ENCODE assay signal across 28 mouse cellular contexts in the genomic region with DNA sequence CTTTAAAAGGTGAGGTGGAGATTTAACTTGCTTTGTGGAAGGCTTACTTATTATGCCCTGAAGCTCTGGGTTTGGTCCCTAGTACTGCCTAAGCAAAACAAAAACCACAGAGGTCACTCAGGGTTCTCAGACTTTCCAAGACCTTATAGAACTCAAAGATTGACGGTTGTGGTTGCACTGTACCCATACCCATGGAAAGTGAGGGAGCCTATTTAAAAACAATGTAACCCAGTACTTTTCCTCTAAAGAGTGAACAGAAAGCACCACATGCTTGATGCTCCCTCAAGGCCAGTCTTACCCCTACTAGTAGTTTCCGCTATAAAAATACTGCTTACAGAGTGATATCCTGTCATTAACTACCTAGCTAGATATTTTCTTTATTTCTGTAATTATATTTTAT. TPM values are rescaled to one million over a fixed set of nuclear protein-coding genes. Genes with fewer than 3 reads are reported as not detected.
A peak's percentile ranks its signal among the peaks of the same experiment; 100 is the strongest.
DNase-seq lines count a peak whose midpoint lies in the region; ATAC-seq and TF ChIP-seq lines count a peak whose summit lies in the region.
"Had no signal": no experiment of that assay in that cellular context is flagged by ENCODE, and none has a peak within 500 bp of the region (broad histone marks: within the 10 kb centered on the region; RNA-seq: fewer than 3 reads in every experiment).

No protein-coding gene starts in this region.

- TF ChIP-seq CTCF in kidney, adult 2 months (conservative IDR thresholded peaks at IDR 0.05; ENCODE audit: insufficient read depth, insufficient read length, low read depth, low read length), result no peak
- no peak for TF ChIP-seq CTCF in Patski (IDR thresholded peaks at IDR 0.05)

- H3K4me1 ChIP-seq in kidney, adult 2 months (ENCODE audit: control insufficient read depth, insufficient read depth, low read length), result peaks cover 16% of the 10 kb centered on the region
- H3K4me1 ChIP-seq in hindbrain, embryonic 16.5 days (ENCODE audit: control insufficient read depth, insufficient read depth, low read depth, low read length), result no peaks in the 10 kb centered on the region
- no peaks in the 10 kb centered on the region for H3K4me1 ChIP-seq in heart, embryonic 12.5 days (replicated peaks)
- H3K4me1 ChIP-seq: forebrain, embryonic 10.5 days; forebrain, embryonic 15.5 days; heart, embryonic 15.5 days; hindbrain, embryonic 13.5 days; midbrain, embryonic 13.5 days had no signal

- no peaks in the 10 kb centered on the region for H3K9me3 ChIP-seq in hindbrain, embryonic 16.5 days (ENCODE audit: control insufficient read depth, low read length)
- no peaks in the 10 kb centered on the region for H3K9me3 ChIP-seq in heart, embryonic 12.5 days (replicated peaks)
- H3K9me3 ChIP-seq: forebrain, embryonic 10.5 days; forebrain, embryonic 15.5 days; heart, embryonic 15.5 days; hindbrain, embryonic 13.5 days; liver, embryonic 12.5 days; midbrain, embryonic 13.5 days had no signal

- H3K4me2 ChIP-seq in hindbrain, embryonic 16.5 days (ENCODE audit: low read length), result no peak overlapping the region
- H3K4me2 ChIP-seq in heart, embryonic 12.5 days, result no peak overlapping the region
- H3K4me2 ChIP-seq: forebrain, embryonic 15.5 days; heart, embryonic 15.5 days; hindbrain, embryonic 13.5 days; liver, embryonic 12.5 days; midbrain, embryonic 13.5 days had no signal

- peak; percentile 44 for DNase-seq in kidney, adult 2 months
- DNase-seq in kidney, postnatal 4 days, result no peak
- DNase-seq in CD4-positive helper T cell, adult 2 months (ENCODE audit: low read depth, low spot score), result peak; percentile 29
- no peak for DNase-seq in Patski (ENCODE audit: low read depth, low spot score)
- DNase-seq in left cerebral cortex, postnatal 36 days (ENCODE audit: low spot score in 2 of 2), result no peak
- DNase-seq: adrenal gland, postnatal 10 days; cerebellum, adult 11 months; cerebellum, adult 9-11 months; gastrocnemius, postnatal 36 days; heart, postnatal 36 days; kidney, adult 18-20 months; kidney, postnatal 14 days; left cerebral cortex, postnatal 4 days; liver, postnatal 0 days; retina, postnatal 1 day; right cerebral cortex, postnatal 14 days had no signal

- intact Hi-C loops in left cerebral cortex, postnatal 36 days (cut with DNase I), result no loop called here

- CTCF ChIA-PET in Patski (lab: Charles Lee), result no interaction called here

- POLR2A ChIA-PET in Patski (lab: Charles Lee), result no interaction called here

- no peak overlapping the region for H3K9ac ChIP-seq in hindbrain, embryonic 16.5 days (ENCODE audit: low read depth, low read length)
- H3K9ac ChIP-seq in heart, embryonic 12.5 days, result no peak overlapping the region
- H3K9ac ChIP-seq: forebrain, embryonic 15.5 days; heart, embryonic 15.5 days; hindbrain, embryonic 13.5 days; liver, embryonic 12.5 days; liver, postnatal 0 days; midbrain, embryonic 13.5 days had no signal

- WGBS in kidney, adult 2 months, result 40% methylated on average over 2 of the region's 2 CpGs
- 93% methylated on average over 2 of the region's 2 CpGs for WGBS in hindbrain, embryonic 16.5 days
- 84% methylated on average over 2 of the region's 2 CpGs for WGBS in heart, embryonic 12.5 days

- ATAC-seq in Patski, result peak; percentile 31
- peak; percentile 27 to 48; a peak in 1 of 4 replicates for ATAC-seq in hematopoietic stem cell, adult 5-6 weeks (replicated peaks in 1 of 2; ENCODE audit: insufficient read depth in 1 of 2, low FRiP score in 2 of 2, low TSS enrichment in 1 of 2, low read depth in 1 of 2, poor library complexity in 2 of 2, severe bottlenecking in 2 of 2)
- no peak for ATAC-seq in hindbrain, embryonic 16.5 days
- no peak for ATAC-seq in heart, embryonic 12.5 days (ENCODE audit: insufficient number of reproducible peaks, low FRiP score)
- ATAC-seq: forebrain, embryonic 15.5 days; liver, embryonic 12.5 days; liver, postnatal 0 days; midbrain, embryonic 13.5 days had no signal

- TF ChIP-seq POLR2A in kidney, adult 2 months (IDR thresholded peaks at IDR 0.05; ENCODE audit: low read depth, low read length), result no peak

- in situ Hi-C loops in Patski (cut with MboI; ENCODE audit: low pct_unique_long_range_greater_than_20kb), result no loop called here

- no peaks in the 10 kb centered on the region for H3K27me3 ChIP-seq in kidney, adult 2 months (replicated peaks; ENCODE audit: control insufficient read depth, insufficient read depth, low read length)
- H3K27me3 ChIP-seq in Patski, result no peaks in the 10 kb centered on the region
- H3K27me3 ChIP-seq in hindbrain, embryonic 16.5 days (replicated peaks; ENCODE audit: control insufficient read depth, insufficient read depth, low read length), result no peaks in the 10 kb centered on the region
- H3K27me3 ChIP-seq in heart, embryonic 12.5 days (replicated peaks), result no peaks in the 10 kb centered on the region
- H3K27me3 ChIP-seq: forebrain, embryonic 15.5 days; heart, embryonic 15.5 days; hindbrain, embryonic 13.5 days; liver, embryonic 12.5 days; midbrain, embryonic 13.5 days had no signal

- peak overlapping the region; percentile 71 for H3K27ac ChIP-seq in kidney, adult 2 months (ENCODE audit: insufficient read depth, low read depth, low read length)
- no peak overlapping the region for H3K27ac ChIP-seq in hindbrain, embryonic 16.5 days (ENCODE audit: low read depth, low read length)
- no peak overlapping the region for H3K27ac ChIP-seq in heart, embryonic 12.5 days (ENCODE audit: poor library complexity, severe bottlenecking)
- H3K27ac ChIP-seq: forebrain, embryonic 10.5 days; forebrain, embryonic 15.5 days; heart, embryonic 15.5 days; hindbrain, embryonic 13.5 days; layer of hippocampus, adult 2 months; left cerebral cortex, adult 2 months; liver, embryonic 12.5 days; macrophage; midbrain, embryonic 13.5 days had no signal

- no peaks in the 10 kb centered on the region for H3K36me3 ChIP-seq in kidney, adult 2 months (ENCODE audit: control insufficient read depth, insufficient read depth, low read length)
- no peaks in the 10 kb centered on the region for H3K36me3 ChIP-seq in hindbrain, embryonic 16.5 days (ENCODE audit: control insufficient read depth, insufficient read depth, low read length)
- 0 out of 2 replicates have a peak, but pooled peaks cover under 1% of the 10 kb centered on the region for H3K36me3 ChIP-seq in heart, embryonic 12.5 days
- H3K36me3 ChIP-seq: forebrain, embryonic 15.5 days; heart, embryonic 15.5 days; hindbrain, embryonic 13.5 days; midbrain, embryonic 13.5 days had no signal

- H3K4me3 ChIP-seq in kidney, adult 2 months (ENCODE audit: insufficient read depth, low read depth, low read length), result no peak overlapping the region
- no peak overlapping the region for H3K4me3 ChIP-seq in hindbrain, embryonic 16.5 days (ENCODE audit: low read length)
- H3K4me3 ChIP-seq in heart, embryonic 12.5 days, result no peak overlapping the region
- H3K4me3 ChIP-seq: forebrain, embryonic 10.5 days; forebrain, embryonic 15.5 days; heart, embryonic 15.5 days; hindbrain, embryonic 13.5 days; layer of hippocampus, adult 2 months; left cerebral cortex, adult 2 months; liver, embryonic 12.5 days; midbrain, embryonic 13.5 days had no signal

RNA-seq across cellular contexts. Expression of a gene that starts 10.1 kb away (rescaled TPM):
- polyA plus RNA-seq in kidney, adult 2 months (2012; rRNA removed), result 57.2 and 70.7 TPM in 2 replicates
- polyA plus RNA-seq in Patski (2021), result 104 TPM
- 104 and 109 TPM in 2 replicates for total RNA-seq in hematopoietic stem cell, adult 5-6 weeks (2017)
- 107 and 121 TPM in 2 replicates for polyA plus RNA-seq in hindbrain, embryonic 16.5 days (2015; fragmentation: Nextera tagmentation; extraction: Ambion mirVana)
- polyA plus RNA-seq in heart, embryonic 12.5 days (2016; fragmentation: Nextera tagmentation; extraction: Ambion mirVana), result 84.5 and 90.1 TPM in 2 replicates
- total RNA-seq in left cerebral cortex, postnatal 36 days (2021), result 10 to 100 TPM; 77.2 to 88.6 TPM

RNA-seq across cellular contexts. Expression of a gene that starts 17.1 kb away (rescaled TPM):
- 5.7 and 6.6 TPM in 2 replicates for polyA plus RNA-seq in kidney, adult 2 months (2012; rRNA removed)
- 30.9 TPM for polyA plus RNA-seq in Patski (2021)
- total RNA-seq in hematopoietic stem cell, adult 5-6 weeks (2017), result 56.7 and 84.0 TPM in 2 replicates
- 53.7 and 58.2 TPM in 2 replicates for polyA plus RNA-seq in hindbrain, embryonic 16.5 days (2015; fragmentation: Nextera tagmentation; extraction: Ambion mirVana)
- polyA plus RNA-seq in heart, embryonic 12.5 days (2016; fragmentation: Nextera tagmentation; extraction: Ambion mirVana), result 37.2 and 37.8 TPM in 2 replicates
- total RNA-seq in left cerebral cortex, postnatal 36 days (2021), result 10 to 100 TPM; 10.8 to 11.0 TPM

RNA-seq across cellular contexts. Expression of a gene that starts 53.8 kb away (rescaled TPM):
- 83.2 and 105 TPM in 2 replicates for polyA plus RNA-seq in kidney, adult 2 months (2012; rRNA removed)
- polyA plus RNA-seq in Patski (2021), result 43.9 TPM
- 15.6 and 19.4 TPM in 2 replicates for total RNA-seq in hematopoietic stem cell, adult 5-6 weeks (2017)
- 137 and 143 TPM in 2 replicates for polyA plus RNA-seq in hindbrain, embryonic 16.5 days (2015; fragmentation: Nextera tagmentation; extraction: Ambion mirVana)
- polyA plus RNA-seq in heart, embryonic 12.5 days (2016; fragmentation: Nextera tagmentation; extraction: Ambion mirVana), result 122 and 132 TPM in 2 replicates
- total RNA-seq in left cerebral cortex, postnatal 36 days (2021), result 100 to 1,000 TPM; 189 to 197 TPM

RNA-seq across cellular contexts. Expression of a gene that starts 56.7 kb away (rescaled TPM):
- polyA plus RNA-seq in kidney, adult 2 months (2012; rRNA removed), result 43.1 and 54.5 TPM in 2 replicates
- polyA plus RNA-seq in Patski (2021), result 28.4 TPM
- total RNA-seq in hematopoietic stem cell, adult 5-6 weeks (2017), result 65.0 and 67.3 TPM in 2 replicates
- 32.1 and 36.6 TPM in 2 replicates for polyA plus RNA-seq in hindbrain, embryonic 16.5 days (2015; fragmentation: Nextera tagmentation; extraction: Ambion mirVana)
- 14.8 and 15.3 TPM in 2 replicates for polyA plus RNA-seq in heart, embryonic 12.5 days (2016; fragmentation: Nextera tagmentation; extraction: Ambion mirVana)
- 100 to 1,000 TPM in 1 of 2 experiments, 10 to 100 TPM in 1; 88.4 to 100 TPM for total RNA-seq in left cerebral cortex, postnatal 36 days (2021)

Comparison
In these comparisons a context has a peak if more than half of its experiments do, and no peak if none do; other contexts are left out.
1. DNase-seq: peak in kidney, adult 2 months (single experiment) and CD4-positive helper T cell, adult 2 months (single experiment); none in kidney, postnatal 4 days (0 of 2), Patski (single experiment) and left cerebral cortex, postnatal 36 days (0 of 2).
2. ATAC-seq: peak in Patski (single experiment) and hematopoietic stem cell, adult 5-6 weeks (2 of 2); none in hindbrain, embryonic 16.5 days (single experiment) and heart, embryonic 12.5 days (single experiment).